Comparison of ENCODE assay signal across 13 mouse cellular contexts in genomic region chr4:57280888-57281287, GRCm38 (mm10). TPM values are rescaled to one million over a fixed set of nuclear protein-coding genes. Genes with fewer than 3 reads are reported as not detected.
DNase-seq lines count a peak whose midpoint lies in the region; ATAC-seq and TF ChIP-seq lines count a peak whose summit lies in the region.
"Had no signal": no experiment of that assay in that cellular context is flagged by ENCODE, and none has a peak within 500 bp of the region (broad histone marks: within the 10 kb centered on the region; RNA-seq: fewer than 3 reads in every experiment).

No protein-coding gene starts in this region.

- no peaks in the 10 kb centered on the region for H3K9me3 ChIP-seq in ES-Bruce4 (replicated peaks; ENCODE audit: control insufficient read depth, insufficient read depth, low read length, poor library complexity, severe bottlenecking)
- H3K9me3 ChIP-seq: midbrain, embryonic 13.5 days had no signal

- TF ChIP-seq CTCF in ES-Bruce4 (IDR thresholded peaks at IDR 0.05; ENCODE audit: low read depth, low read length): no peak

- H3K4me1 ChIP-seq in ES-Bruce4 (ENCODE audit: control insufficient read depth, insufficient read depth, low read length): peaks cover 5% of the 10 kb centered on the region
- H3K4me1 ChIP-seq: midbrain, embryonic 13.5 days had no signal

- no peaks in the 10 kb centered on the region for H3K27me3 ChIP-seq in ES-Bruce4 (ENCODE audit: control insufficient read depth, insufficient read depth, low read length, poor library complexity, severe bottlenecking)
- H3K27me3 ChIP-seq: midbrain, embryonic 13.5 days had no signal

- H3K27ac ChIP-seq in ES-Bruce4 (ENCODE audit: insufficient read depth, low read length): peak overlapping the region; percentile 47
- H3K27ac ChIP-seq: liver, embryonic 14.5 days; midbrain, embryonic 13.5 days had no signal

- H3K4me3 ChIP-seq in ES-Bruce4 (ENCODE audit: low read depth, low read length): 0 out of 2 replicates have a peak overlapping the region, but pooled peaks have one; percentile 9
- H3K4me3 ChIP-seq: midbrain, embryonic 13.5 days had no signal

- H3K9ac ChIP-seq in ES-Bruce4 (ENCODE audit: low read depth, poor library complexity, severe bottlenecking): peak overlapping the region; percentile 31
- H3K9ac ChIP-seq: liver, embryonic 14.5 days; midbrain, embryonic 13.5 days had no signal

- ATAC-seq in frontal cortex, adult (ENCODE audit: low TSS enrichment): peak; percentile 71
- ATAC-seq in granulocyte monocyte progenitor cell, adult 5-6 weeks (replicated peaks; ENCODE audit: poor library complexity, severe bottlenecking): no peak
- ATAC-seq: intestine, embryonic 16.5 days; midbrain, embryonic 13.5 days had no signal

- no peak for DNase-seq in frontal cortex, postnatal 25 days (ENCODE audit: low spot score in 2 of 2)
- peak; percentile 71 for DNase-seq in cerebellum, adult 9-11 months
- peak; percentile 75 to 82 for DNase-seq in heart, postnatal 10 days
- DNase-seq in kidney, adult 8-10 months: no peak
- DNase-seq in thymus, postnatal 36 days: no peak
- DNase-seq: layer of hippocampus, postnatal 36 days; thymus, postnatal 4 days had no signal

- no peak for TF ChIP-seq POLR2A in ES-Bruce4 (IDR thresholded peaks at IDR 0.05; ENCODE audit: insufficient read depth, low read length)

- TF ChIP-seq EP300 in ES-Bruce4 (IDR thresholded peaks at IDR 0.05; ENCODE audit: insufficient read depth, low read depth, low read length): no peak

- no peaks in the 10 kb centered on the region for H3K36me3 ChIP-seq in ES-Bruce4 (ENCODE audit: control insufficient read depth, insufficient read depth, low read length, poor library complexity, severe bottlenecking)
- H3K36me3 ChIP-seq: midbrain, embryonic 13.5 days had no signal

- intact Hi-C loops in heart, postnatal 10 days (cut with DNase I): loop anchor here (2.0 kb wide), 1 partner anchor 20 kb away; the partner anchor contains the start of gene Ptpn3

RNA-seq across cellular contexts. Expression of gene Ptpn3, which starts 20.7 kb away (rescaled TPM):
- polyA plus RNA-seq in ES-Bruce4 (2011; ENCODE audit: insufficient read depth, insufficient read length, low read depth, missing spikeins): 30.6 and 34.8 TPM in 2 replicates
- 10 to 100 TPM; 25.2 to 26.1 TPM for total RNA-seq in heart, postnatal 10 days (2021)
- 1.9 and 5.9 TPM in 2 replicates for total RNA-seq in granulocyte monocyte progenitor cell, adult 5-6 weeks (2014; fragmentation: Nextera tagmentation)
- 0.99 and 8.9 TPM in 2 replicates for total RNA-seq in granulocyte monocyte progenitor cell, adult 5-6 weeks (2017)

Comparison
In these comparisons a context has a peak if more than half of its experiments do, and no peak if none do; other contexts are left out.
1. DNase-seq: peak in cerebellum, adult 9-11 months (single experiment) and heart, postnatal 10 days (2 of 2); none in frontal cortex, postnatal 25 days (0 of 2), kidney, adult 8-10 months (0 of 2) and thymus, postnatal 36 days (0 of 2).